Mouse (Mus musculus) stomach, embryonic 15.5 days (tissue): ENCODE measurements around the gene Stk39. TPM values are rescaled to one million over a fixed set of nuclear protein-coding genes. Genes with fewer than 3 reads are reported as not detected.
"Not testable (repeated sequence)": the region's sequence is repeated elsewhere in the genome, so short reads cannot be mapped to it uniquely, and the experiment has no call there.

Experiments used
- ATAC-seq: fragments of 200-750 bp; cut with Nextera tagmentation; 2 replicates; pipeline ENCODE4 v1.8.0; 2017; ENCODE audit warnings: low read depth, moderate number of reproducible peaks, moderate TSS enrichment; ENCODE audit not compliant: insufficient read depth, low FRiP score
- H3K27ac ChIP-seq: fragments of 300-500 bp; sonication (generic); 2 replicates; pipeline ENCODE4 v1.5.1; 2015; ENCODE audit warnings: mild to moderate bottlenecking, inconsistent platforms
- H3K27me3 ChIP-seq: fragments of 300-500 bp; sonication (generic); replicated peaks from 2 replicates; pipeline ENCODE4 v1.6.1; 2015; ENCODE audit warnings: inconsistent platforms
- H3K36me3 ChIP-seq: fragments of 300-500 bp; sonication (generic); 2 replicates; pipeline ENCODE4 v1.6.1; 2015; ENCODE audit warnings: inconsistent platforms
- H3K4me1 ChIP-seq: fragments of 300-500 bp; sonication (generic); 2 replicates; pipeline ENCODE4 v1.6.1; 2015; ENCODE audit warnings: inconsistent platforms
- H3K4me2 ChIP-seq: fragments of 300-500 bp; sonication (generic); 2 replicates; pipeline ENCODE4 v1.6.1; 2015; ENCODE audit warnings: mild to moderate bottlenecking, inconsistent platforms
- H3K4me3 ChIP-seq: fragments of 300-500 bp; sonication (generic); replicated peaks from 2 replicates; pipeline ENCODE4 v1.5.1; 2015; ENCODE audit warnings: inconsistent platforms
- H3K9ac ChIP-seq: fragments of 300-500 bp; sonication (generic); 2 replicates; pipeline ENCODE4 v1.6.1; 2015; ENCODE audit warnings: inconsistent platforms
- H3K9me3 ChIP-seq: fragments of 300-500 bp; sonication (generic); 2 replicates; pipeline ENCODE4 v1.6.1; 2016; ENCODE audit warnings: inconsistent platforms
- WGBS: fragments of 180-500 bp; shearing (Covaris S2); methylation state at CpG from one replicate; pipeline ENCODE4 v1.1.7; 2015; 5-methylcytosine and 5-hydroxymethylcytosine counted together
- polyA plus RNA-seq: library from polyadenylated mRNA; unstranded; fragments of >200 nt; fragmentation: Nextera tagmentation; extraction: Ambion mirVana; gene quantifications from 2 replicates; pipeline ENCODE4 v1.2.1, GENCODE M21; 2015

Stk39 gene
- polyA plus RNA-seq, 1 experiment from 2014 or later, result 21.7 TPM

DNA sequence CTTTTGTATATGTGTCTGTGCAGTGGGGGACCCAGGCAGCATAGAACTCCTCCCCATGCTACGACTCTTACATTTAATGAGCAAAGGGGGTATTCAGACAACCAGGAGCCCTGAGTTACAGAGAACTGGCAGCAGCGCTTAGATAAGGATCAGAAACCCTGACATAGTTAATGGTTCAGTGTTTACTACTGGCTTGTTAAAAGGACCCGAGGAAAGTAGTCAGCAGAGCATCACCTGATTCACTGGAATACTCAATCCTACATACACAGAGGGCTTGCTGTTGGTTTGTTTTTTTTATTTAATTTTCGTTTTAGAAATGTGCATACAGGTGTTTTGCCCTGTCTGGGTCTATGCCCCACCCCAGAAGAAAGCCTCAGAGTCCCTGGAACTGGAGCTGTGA, 217.3 kb downstream of the Stk39 start:
- Histone ChIP-seq H3K4me2 (no peak overlapping the region), H3K27me3 (no peaks in the 10 kb centered on the region), H3K27ac (no peak overlapping the region), H3K4me3 (no peak overlapping the region), H3K36me3 (no peaks in the 10 kb centered on the region), H3K9me3 (no peaks in the 10 kb centered on the region), H3K4me1 (no peaks in the 10 kb centered on the region), H3K9ac (no peak overlapping the region)
- 45% methylated on average over 4 of the region's 4 CpGs for WGBS
- no peak for ATAC-seq

GRCm38 (mm10) chr2:68253222-68253621, 218.8 kb downstream of the Stk39 start:
- no peak overlapping the region for H3K4me2 ChIP-seq
- H3K27me3 ChIP-seq, result no peaks in the 10 kb centered on the region
- no peaks in the 10 kb centered on the region for H3K9me3 ChIP-seq
- no peaks in the 10 kb centered on the region for H3K4me1 ChIP-seq
- no peak overlapping the region for H3K9ac ChIP-seq
- H3K36me3 ChIP-seq, result no peaks in the 10 kb centered on the region
- no peak overlapping the region for H3K4me3 ChIP-seq
- H3K27ac ChIP-seq, result no peak overlapping the region
- WGBS, result 76% methylated on average over 2 of the region's 2 CpGs
- no peak for ATAC-seq

- Histone ChIP-seq H3K36me3 (no peaks in the 10 kb centered on the region), H3K27me3 (no peaks in the 10 kb centered on the region), H3K9me3 (no peaks in the 10 kb centered on the region), H3K27ac (no peak overlapping the region), H3K4me1 (no peaks in the 10 kb centered on the region), H3K9ac (no peak overlapping the region), H3K4me2 (no peak overlapping the region), H3K4me3 (no peak overlapping the region)
- ATAC-seq, result no peak
- WGBS, result 87% methylated on average over 6 of the region's 6 CpGs
Observed at GRCm38 (mm10) chr2:68252048-68252758, 219.9 kb downstream of the Stk39 start.

GRCm38 (mm10) chr2:68250897-68251296, 221.2 kb downstream of the Stk39 start:
- no peak overlapping the region for H3K4me2 ChIP-seq
- no peaks in the 10 kb centered on the region for H3K4me1 ChIP-seq
- no peaks in the 10 kb centered on the region for H3K9me3 ChIP-seq
- no peaks in the 10 kb centered on the region for H3K36me3 ChIP-seq
- H3K27me3 ChIP-seq, result no peaks in the 10 kb centered on the region
- no peak overlapping the region for H3K4me3 ChIP-seq
- WGBS, result 85% methylated on average over 10 of the region's 10 CpGs
- no peak for ATAC-seq
- H3K27ac ChIP-seq, result no peak overlapping the region
- no peak overlapping the region for H3K9ac ChIP-seq

DNA sequence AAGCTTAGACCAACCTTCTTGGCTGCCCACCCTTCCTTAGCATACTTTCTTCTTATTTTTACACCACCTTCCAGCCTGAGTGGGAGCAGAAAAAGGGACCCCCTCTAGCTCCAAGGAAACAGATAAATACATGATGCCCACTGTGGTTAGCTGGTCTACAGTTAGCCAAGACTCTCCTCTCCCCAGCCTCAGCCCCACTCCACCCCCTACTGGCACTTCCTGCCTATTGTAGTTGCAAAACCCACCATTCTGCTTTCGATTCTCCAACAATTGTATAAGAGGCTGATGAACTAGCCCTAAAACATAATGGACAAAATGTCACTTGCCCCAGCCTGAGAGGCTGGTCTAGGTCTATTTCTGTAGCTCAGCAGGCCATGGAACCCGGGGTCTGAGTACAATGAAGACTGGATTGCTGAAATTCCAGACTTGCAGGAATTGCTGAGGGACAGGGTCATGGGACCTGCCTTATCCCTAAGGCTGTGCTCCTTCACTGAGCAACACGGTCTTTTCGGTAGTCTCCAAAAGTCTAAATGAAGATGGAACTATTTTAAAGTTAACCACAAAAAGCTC, 222.1 kb downstream of the Stk39 start:
- no peak overlapping the region for H3K27ac ChIP-seq
- 78% methylated on average over 4 of the region's 4 CpGs for WGBS
- ATAC-seq, result no peak
- no peak overlapping the region for H3K4me3 ChIP-seq
- no peaks in the 10 kb centered on the region for H3K27me3 ChIP-seq
- no peak overlapping the region for H3K4me2 ChIP-seq
- H3K4me1 ChIP-seq, result no peaks in the 10 kb centered on the region
- H3K9ac ChIP-seq, result no peak overlapping the region
- H3K9me3 ChIP-seq, result no peaks in the 10 kb centered on the region
- H3K36me3 ChIP-seq, result no peaks in the 10 kb centered on the region

GRCm38 (mm10) chr2:68246284-68246683, 225.8 kb downstream of the Stk39 start:
- Histone ChIP-seq H3K4me2 (no peak overlapping the region), H3K4me3 (no peak overlapping the region), H3K4me1 (no peaks in the 10 kb centered on the region), H3K9me3 (no peaks in the 10 kb centered on the region), H3K9ac (no peak overlapping the region), H3K27ac (no peak overlapping the region), H3K36me3 (no peaks in the 10 kb centered on the region), H3K27me3 (no peaks in the 10 kb centered on the region)
- ATAC-seq, result no peak
- 23% methylated on average over 3 of the region's 3 CpGs for WGBS

DNA sequence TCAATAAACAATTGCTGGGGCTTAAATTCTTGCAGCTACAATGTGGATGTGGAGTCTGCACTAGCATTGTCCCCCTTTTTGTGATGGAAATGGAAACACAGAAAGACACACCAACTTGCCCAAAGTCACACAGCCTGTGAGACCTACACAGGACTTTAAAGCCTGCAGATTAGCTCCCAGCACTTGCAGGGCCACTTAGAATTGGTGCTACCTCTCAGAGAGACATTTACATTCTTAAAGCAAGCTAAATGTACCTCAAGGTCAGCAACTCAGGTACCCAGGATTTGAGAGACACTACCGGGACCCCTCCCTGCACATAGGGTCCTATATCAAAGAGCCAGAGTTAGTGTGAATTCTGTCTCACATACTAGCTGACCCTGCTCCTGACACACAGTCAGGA, 227.5 kb downstream of the Stk39 start:
- Histone ChIP-seq H3K9ac (no peak overlapping the region), H3K36me3 (no peaks in the 10 kb centered on the region), H3K27ac (no peak overlapping the region), H3K4me3 (no peak overlapping the region), H3K4me2 (no peak overlapping the region), H3K9me3 (no peaks in the 10 kb centered on the region), H3K4me1 (no peaks in the 10 kb centered on the region), H3K27me3 (no peaks in the 10 kb centered on the region)
- no peak for ATAC-seq
- 72% methylated on average over 1 of the region's 1 CpGs for WGBS

DNA sequence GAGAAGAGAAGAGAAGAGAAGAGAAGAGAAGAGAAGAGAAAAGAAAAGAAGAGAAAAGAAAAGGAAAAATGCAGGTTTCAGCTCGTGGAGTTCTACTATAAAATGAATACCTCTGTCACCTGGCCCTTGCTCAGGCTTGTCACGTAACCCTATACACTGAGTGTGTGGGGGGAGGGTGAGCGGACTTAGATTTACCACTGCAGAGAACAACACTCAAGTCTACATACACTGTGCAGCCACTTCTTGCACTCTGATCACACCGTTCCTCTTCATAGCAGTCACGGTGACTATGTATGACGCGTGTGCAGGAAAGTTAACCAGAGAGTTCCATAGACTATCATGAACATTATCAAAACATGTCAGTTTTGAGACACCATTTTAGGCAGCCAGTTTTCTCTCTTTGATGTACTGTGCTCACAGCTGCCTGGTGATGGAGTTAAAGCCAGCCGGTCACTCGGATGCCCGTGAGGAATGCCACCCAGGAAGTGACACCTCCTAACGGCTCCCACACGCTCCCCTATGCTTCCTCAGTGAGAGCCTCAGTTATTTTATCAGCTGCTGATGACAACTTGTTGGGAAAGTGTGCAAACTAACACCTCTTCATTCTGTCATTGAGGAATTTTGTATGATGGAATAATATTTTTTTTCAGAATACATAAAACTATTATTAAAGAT, 228.1 kb downstream of the Stk39 start:
- ATAC-seq, result no peak
- Histone ChIP-seq H3K4me3 (no peak overlapping the region), H3K9ac (no peak overlapping the region), H3K9me3 (no peaks in the 10 kb centered on the region), H3K4me2 (no peak overlapping the region), H3K36me3 (no peaks in the 10 kb centered on the region), H3K4me1 (no peaks in the 10 kb centered on the region), H3K27me3 (no peaks in the 10 kb centered on the region), H3K27ac (no peak overlapping the region)
- WGBS, result 62% methylated on average over 12 of the region's 12 CpGs

DNA sequence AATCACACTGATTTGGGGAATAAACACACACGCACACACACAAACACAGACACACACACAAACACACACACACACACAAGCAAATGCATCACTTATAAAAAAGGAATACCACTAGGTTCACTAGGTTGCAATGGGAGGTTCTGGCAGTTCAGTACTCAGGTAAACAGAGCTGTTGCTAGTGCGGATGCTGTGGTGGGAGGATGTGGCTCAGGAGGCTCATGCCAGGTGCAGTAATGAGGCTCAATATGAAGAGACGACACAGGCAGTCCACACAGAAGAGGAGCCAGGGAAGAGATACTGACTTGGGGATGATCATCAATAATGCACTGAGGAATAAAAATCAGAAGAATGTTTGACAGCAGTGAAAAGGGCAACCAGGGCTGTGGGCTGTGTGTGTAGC, 228.8 kb downstream of the Stk39 start:
- Histone ChIP-seq H3K36me3 (no peaks in the 10 kb centered on the region), H3K4me1 (no peaks in the 10 kb centered on the region), H3K27me3 (no peaks in the 10 kb centered on the region), H3K9ac (no peak overlapping the region), H3K4me2 (no peak overlapping the region), H3K9me3 (no peaks in the 10 kb centered on the region), H3K27ac (no peak overlapping the region), H3K4me3 (no peak overlapping the region)
- WGBS, result 76% methylated on average over 3 of the region's 3 CpGs
- ATAC-seq, result no peak

DNA sequence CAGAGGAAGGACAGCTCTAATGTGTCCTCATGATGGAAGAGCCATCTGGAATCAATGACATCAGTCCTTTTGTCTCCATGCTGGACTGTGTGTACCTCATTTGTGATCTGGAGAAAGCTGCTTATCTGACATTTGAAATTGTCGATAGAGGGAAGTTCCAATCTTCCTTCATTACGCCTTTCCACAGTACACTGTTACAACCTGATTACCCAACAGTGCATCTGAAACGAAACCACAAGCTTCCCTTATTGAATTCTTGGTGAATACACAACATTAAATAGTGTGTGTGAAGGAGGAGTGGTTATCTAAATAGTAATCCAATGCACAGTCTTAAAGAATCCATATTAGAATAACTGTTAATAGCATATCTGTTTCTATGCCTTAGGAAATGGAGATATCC, 230.0 kb downstream of the Stk39 start:
- Histone ChIP-seq H3K9ac (no peak overlapping the region), H3K4me3 (no peak overlapping the region), H3K9me3 (no peaks in the 10 kb centered on the region), H3K4me1 (no peaks in the 10 kb centered on the region), H3K4me2 (no peak overlapping the region), H3K36me3 (no peaks in the 10 kb centered on the region), H3K27ac (no peak overlapping the region), H3K27me3 (no peaks in the 10 kb centered on the region)
- 69% methylated on average over 3 of the region's 3 CpGs for WGBS
- no peak for ATAC-seq

DNA sequence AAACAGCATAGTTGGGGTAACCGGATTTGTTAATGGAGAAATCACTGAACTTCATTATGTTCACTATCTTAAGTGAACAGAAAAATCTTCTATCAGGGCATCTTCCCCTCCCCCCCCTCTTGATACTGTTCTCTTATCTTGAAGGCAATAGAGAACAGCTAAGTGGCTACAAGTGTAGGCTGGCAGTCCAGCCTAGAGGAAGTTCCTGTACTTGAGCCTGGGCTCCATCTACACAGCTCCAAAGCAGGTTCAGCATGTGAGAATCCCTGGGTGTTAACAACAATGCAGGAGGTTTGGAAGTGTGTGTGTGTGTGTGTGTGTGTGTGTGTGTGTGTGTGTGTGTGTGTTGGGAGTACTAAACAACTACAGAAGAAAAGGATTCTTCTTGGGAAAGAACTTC, 230.4 kb downstream of the Stk39 start:
- Histone ChIP-seq H3K4me1 (no peaks in the 10 kb centered on the region), H3K27ac (no peak overlapping the region), H3K9me3 (no peaks in the 10 kb centered on the region), H3K4me2 (no peak overlapping the region), H3K4me3 (no peak overlapping the region), H3K9ac (no peak overlapping the region), H3K36me3 (no peaks in the 10 kb centered on the region), H3K27me3 (no peaks in the 10 kb centered on the region)
- WGBS, result 86% methylated on average over 1 of the region's 1 CpGs
- no peak for ATAC-seq

DNA sequence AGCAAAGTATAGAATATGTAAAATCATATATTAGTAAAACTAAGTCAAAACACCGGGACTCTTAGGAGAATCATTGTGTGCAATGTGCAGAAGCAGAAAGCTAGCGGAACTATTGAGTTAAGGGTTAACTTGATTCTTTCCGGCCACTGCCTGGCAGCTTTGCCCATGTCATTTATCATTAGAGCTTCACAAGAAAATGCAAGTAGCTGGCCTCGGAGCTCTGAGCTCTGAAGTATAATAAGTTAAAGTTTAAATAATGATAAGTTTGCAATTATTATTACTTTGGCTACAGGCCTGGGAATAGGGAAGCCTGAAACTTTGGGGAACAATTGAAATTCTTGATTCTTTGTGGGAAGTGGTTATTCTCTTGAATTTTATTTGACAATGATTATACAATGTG, 232.7 kb downstream of the Stk39 start:
- H3K9me3 ChIP-seq, H3K36me3 ChIP-seq, H3K4me1 ChIP-seq, H3K27ac ChIP-seq, H3K27me3 ChIP-seq, H3K9ac ChIP-seq, H3K4me2 ChIP-seq, H3K4me3 ChIP-seq, ATAC-seq: not testable (repeated sequence)
- WGBS, result 20% methylated on average over 4 of the region's 4 CpGs
